Mouse (Mus musculus) lung, postnatal 0 days (tissue): ENCODE data around the gene Cd70.

Experiments
- CTCF ChIP-seq: IDR thresholded peaks from 2 replicates; pipeline ENCODE4 v1.5.1; 2016; ENCODE audit warnings: antibody characterized with exemption, mild to moderate bottlenecking
- EP300 ChIP-seq: IDR thresholded peaks from 2 replicates; pipeline ENCODE4 v1.6.1; 2016; ENCODE audit warnings: antibody characterized with exemption, mild to moderate bottlenecking, control low read depth

GRCm38 (mm10) chr17:57185641-57186040, 36.1 kb upstream of the Cd70 start:
- no peak for TF ChIP-seq CTCF
- no peak for TF ChIP-seq EP300
